16 mouse cellular contexts compared by ENCODE assay signal in the genomic region with DNA sequence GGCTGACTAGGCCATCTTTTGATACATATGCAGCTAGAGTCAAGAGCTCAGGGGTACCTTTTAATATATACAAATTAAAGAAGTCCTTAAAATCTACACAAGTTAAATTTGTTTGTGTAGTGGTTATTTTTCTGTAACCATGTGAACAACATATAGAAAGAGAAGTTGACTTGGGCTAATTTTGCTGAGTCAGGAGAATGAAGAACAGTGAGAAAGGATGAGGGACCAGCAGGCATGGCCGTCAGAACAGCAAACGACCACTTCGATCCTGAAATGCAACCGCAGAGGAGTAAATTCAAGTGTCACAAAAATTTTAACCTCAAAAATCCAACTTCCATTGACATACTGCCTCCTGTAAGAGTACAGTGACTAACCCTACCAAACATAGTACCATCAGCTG.
"Had no signal": no experiment of that assay in that cellular context is flagged by ENCODE, and none has a peak within 500 bp of the region (broad histone marks: within the 10 kb centered on the region; RNA-seq: fewer than 3 reads in every experiment).

No protein-coding gene starts in this region.

- H3K4me3 ChIP-seq: neural tube, embryonic 13.5 days; neural tube, embryonic 15.5 days; stomach, embryonic 15.5 days had no signal

- H3K36me3 ChIP-seq: neural tube, embryonic 13.5 days; neural tube, embryonic 15.5 days; stomach, embryonic 15.5 days had no signal

- H3K27ac ChIP-seq: neural tube, embryonic 13.5 days; neural tube, embryonic 15.5 days; stomach, embryonic 15.5 days; stomach, postnatal 0 days had no signal

- H3K4me1 ChIP-seq: neural tube, embryonic 13.5 days; neural tube, embryonic 15.5 days; stomach, embryonic 15.5 days had no signal

- H3K9ac ChIP-seq: neural tube, embryonic 13.5 days; neural tube, embryonic 15.5 days; stomach, embryonic 15.5 days had no signal

- H3K9me3 ChIP-seq: neural tube, embryonic 13.5 days; neural tube, embryonic 15.5 days; stomach, embryonic 15.5 days had no signal

- H3K27me3 ChIP-seq: neural tube, embryonic 13.5 days; neural tube, embryonic 15.5 days; stomach, embryonic 15.5 days had no signal

- H3K4me2 ChIP-seq: neural tube, embryonic 13.5 days; neural tube, embryonic 15.5 days; stomach, embryonic 15.5 days had no signal

- DNase-seq: retina, postnatal 1 day; right cerebral cortex, adult 18-20 months; right cerebral cortex, postnatal 14 days; right cerebral cortex, postnatal 25 days; right cerebral cortex, postnatal 4 days; spleen, adult 18-20 months; thymus, adult 18-20 months; thymus, adult 2 months; thymus, postnatal 14 days; thymus, postnatal 25 days; thymus, postnatal 36 days; thymus, postnatal 4 days had no signal
